Mouse (Mus musculus): ENCODE measurements around the gene Cdhr2.

- TF ChIP-seq CTCF (IDR thresholded peaks at IDR 0.05; ENCODE audit: insufficient read depth, low read depth, low read length) (peak; percentile 67), POLR2A (IDR thresholded peaks at IDR 0.05; ENCODE audit: insufficient read depth, low read depth, low read length) (no peak)
Observed at GRCm38 (mm10) chr13:54716916-54717315, 15.7 kb downstream of the Cdhr2 start.

Data from olfactory bulb, adult 2 months (tissue).